Mouse (Mus musculus): Measurements from ENCODE around the gene Cish. TPM values are rescaled to one million over a fixed set of nuclear protein-coding genes. Genes with fewer than 3 reads are reported as not detected.

Cish gene
- polyA plus RNA-seq, 1 experiment from 2014 or later, result 13.7 TPM

- Histone ChIP-seq H3K36me3 (0 out of 2 replicates have a peak, but pooled peaks cover 10% of the 10 kb centered on the region), H3K27me3 (no peaks in the 10 kb centered on the region), H3K4me1 (replicated peaks) (peaks cover 33% of the 10 kb centered on the region), H3K4me2 (no peak overlapping the region), H3K4me3 (no peak overlapping the region), H3K9me3 (no peaks in the 10 kb centered on the region), H3K27ac (replicated peaks) (no peak overlapping the region), H3K9ac (no peak overlapping the region)
- 90% methylated on average over 6 of the region's 6 CpGs for WGBS
- ATAC-seq (ENCODE audit: low FRiP score, low read depth), result no peak
Measured at GRCm38 (mm10) chr9:107334356-107334755, 38.5 kb downstream of the Cish start.

GRCm38 (mm10) chr9:107335046-107335445 is 39.2 kb downstream of the Cish start:
- H3K9ac ChIP-seq, result no peak overlapping the region
- H3K9me3 ChIP-seq, result no peaks in the 10 kb centered on the region
- no peak overlapping the region for H3K4me3 ChIP-seq
- no peak overlapping the region for H3K27ac ChIP-seq (replicated peaks)
- no peak for ATAC-seq (ENCODE audit: low FRiP score, low read depth)
- H3K4me1 ChIP-seq (replicated peaks), result peaks cover 40% of the 10 kb centered on the region
- WGBS, result 92% methylated on average over 5 of the region's 5 CpGs
- 0 out of 2 replicates have a peak, but pooled peaks cover 10% of the 10 kb centered on the region for H3K36me3 ChIP-seq
- no peak overlapping the region for H3K4me2 ChIP-seq
- no peaks in the 10 kb centered on the region for H3K27me3 ChIP-seq

GRCm38 (mm10) chr9:107335909-107336308 is 40.1 kb downstream of the Cish start:
- Histone ChIP-seq H3K27ac (replicated peaks) (no peak overlapping the region), H3K4me1 (replicated peaks) (peaks cover 44% of the 10 kb centered on the region), H3K27me3 (no peaks in the 10 kb centered on the region), H3K9ac (no peak overlapping the region), H3K9me3 (no peaks in the 10 kb centered on the region), H3K36me3 (0 out of 2 replicates have a peak, but pooled peaks cover 7% of the 10 kb centered on the region), H3K4me3 (no peak overlapping the region), H3K4me2 (no peak overlapping the region)
- 14% methylated on average over 5 of the region's 5 CpGs for WGBS
- ATAC-seq (ENCODE audit: low FRiP score, low read depth), result no peak

- 89% methylated on average over 6 of the region's 6 CpGs for WGBS
- Histone ChIP-seq H3K4me2 (no peak overlapping the region), H3K27me3 (no peaks in the 10 kb centered on the region), H3K27ac (replicated peaks) (no peak overlapping the region), H3K4me3 (no peak overlapping the region), H3K4me1 (replicated peaks) (peaks cover 48% of the 10 kb centered on the region), H3K9ac (no peak overlapping the region), H3K9me3 (no peaks in the 10 kb centered on the region), H3K36me3 (0 out of 2 replicates have a peak, but pooled peaks cover 6% of the 10 kb centered on the region)
- ATAC-seq (ENCODE audit: low FRiP score, low read depth), result no peak
Measured at GRCm38 (mm10) chr9:107336386-107336785, 40.6 kb downstream of the Cish start.

- Histone ChIP-seq H3K9ac (peak within 1 kb of the TSS; percentile 73), H3K4me3 (peak within 1 kb of the TSS; percentile 53), H3K4me1 (replicated peaks) (peaks cover 50% of the 10 kb centered on the region), H3K27me3 (no peaks in the 10 kb centered on the region), H3K4me2 (peak within 1 kb of the TSS; percentile 92), H3K27ac (replicated peaks) (peak within 1 kb of the TSS; percentile 79), H3K36me3 (no peaks in the 10 kb centered on the region), H3K9me3 (no peaks in the 10 kb centered on the region)
- WGBS, result 3% methylated on average over 30 of the region's 30 CpGs
- ATAC-seq (ENCODE audit: low FRiP score, low read depth), result peak; percentile 80
Measured at GRCm38 (mm10) chr9:107338172-107338883, 42.5 kb downstream of the Cish start, which contains the start of gene Hemk1. Hemk1 (minus strand) TSS chr9:107338350.

- Histone ChIP-seq H3K27ac (replicated peaks) (peak within 1 kb of the TSS; percentile 84), H3K4me1 (replicated peaks) (peaks cover 50% of the 10 kb centered on the region), H3K9me3 (no peaks in the 10 kb centered on the region), H3K9ac (peak within 1 kb of the TSS; percentile 70), H3K4me2 (peak within 1 kb of the TSS; percentile 92), H3K27me3 (no peaks in the 10 kb centered on the region), H3K4me3 (peak within 1 kb of the TSS; percentile 75), H3K36me3 (no peaks in the 10 kb centered on the region)
- 0% methylated on average over 34 of the region's 34 CpGs for WGBS
- peak; percentile 93 for ATAC-seq (ENCODE audit: low FRiP score, low read depth)
Measured at GRCm38 (mm10) chr9:107340267-107340859, 44.5 kb downstream of the Cish start, which contains the start of gene 6430571L13Rik. 6430571L13Rik (plus strand) TSS chr9:107340602.

GRCm38 (mm10) chr9:107340911-107341645 is 45.3 kb downstream of the Cish start:
- WGBS, result 45% methylated on average over 12 of the region's 12 CpGs
- H3K27ac ChIP-seq (replicated peaks), result peak overlapping the region; percentile 84
- ATAC-seq (ENCODE audit: low FRiP score, low read depth), result no peak
- peak overlapping the region; percentile 75 for H3K4me3 ChIP-seq
- H3K36me3 ChIP-seq, result no peaks in the 10 kb centered on the region
- peaks cover 44% of the 10 kb centered on the region for H3K4me1 ChIP-seq (replicated peaks)
- H3K4me2 ChIP-seq, result peak overlapping the region; percentile 92
- no peaks in the 10 kb centered on the region for H3K27me3 ChIP-seq
- peak overlapping the region; percentile 70 for H3K9ac ChIP-seq
- no peaks in the 10 kb centered on the region for H3K9me3 ChIP-seq

GRCm38 (mm10) chr9:107342201-107342709 is 46.4 kb downstream of the Cish start:
- H3K27ac ChIP-seq (replicated peaks), result no peak overlapping the region
- H3K4me3 ChIP-seq, result no peak overlapping the region

GRCm38 (mm10) chr9:107343146-107343943 is 47.5 kb downstream of the Cish start:
- Histone ChIP-seq H3K9me3 (no peaks in the 10 kb centered on the region), H3K4me3 (no peak overlapping the region), H3K27me3 (no peaks in the 10 kb centered on the region), H3K27ac (replicated peaks) (no peak overlapping the region), H3K36me3 (no peaks in the 10 kb centered on the region), H3K4me2 (no peak overlapping the region), H3K9ac (no peak overlapping the region), H3K4me1 (replicated peaks) (peaks cover 26% of the 10 kb centered on the region)
- WGBS, result 68% methylated on average over 8 of the region's 8 CpGs
- no peak for ATAC-seq (ENCODE audit: low FRiP score, low read depth)

More at GRCm38 (mm10) chr9:107342201-107342709, 46.4 kb downstream of the Cish start:
- Histone ChIP-seq H3K27me3 (no peaks in the 10 kb centered on the region), H3K9ac (no peak overlapping the region), H3K4me2 (no peak overlapping the region), H3K9me3 (no peaks in the 10 kb centered on the region), H3K4me1 (replicated peaks) (peaks cover 33% of the 10 kb centered on the region), H3K36me3 (no peaks in the 10 kb centered on the region)
- no peak for ATAC-seq (ENCODE audit: low FRiP score, low read depth)
- WGBS, result 91% methylated on average over 11 of the region's 11 CpGs

- H3K36me3 ChIP-seq, result no peaks in the 10 kb centered on the region
- 72% methylated on average over 6 of the region's 6 CpGs for WGBS
- no peak overlapping the region for H3K27ac ChIP-seq (replicated peaks)
- no peak overlapping the region for H3K4me2 ChIP-seq
- ATAC-seq (ENCODE audit: low FRiP score, low read depth), result no peak
- peaks cover 20% of the 10 kb centered on the region for H3K4me1 ChIP-seq (replicated peaks)
- H3K9me3 ChIP-seq, result no peaks in the 10 kb centered on the region
- H3K9ac ChIP-seq, result no peak overlapping the region
- no peak overlapping the region for H3K4me3 ChIP-seq
- H3K27me3 ChIP-seq, result no peaks in the 10 kb centered on the region
Measured at GRCm38 (mm10) chr9:107344027-107344426, 48.2 kb downstream of the Cish start.

- ATAC-seq (ENCODE audit: low FRiP score, low read depth), result no peak
- H3K27ac ChIP-seq (replicated peaks), result no peak overlapping the region
- no peaks in the 10 kb centered on the region for H3K27me3 ChIP-seq
- 92% methylated on average over 8 of the region's 8 CpGs for whole genome bisulfite sequencing
- no peak overlapping the region for H3K9ac ChIP-seq
- no peaks in the 10 kb centered on the region for H3K36me3 ChIP-seq
- no peak overlapping the region for H3K4me3 ChIP-seq
- H3K4me1 ChIP-seq (replicated peaks), result peaks cover 4% of the 10 kb centered on the region
- H3K9me3 ChIP-seq, result no peaks in the 10 kb centered on the region
- H3K4me2 ChIP-seq, result no peak overlapping the region
Measured at GRCm38 (mm10) chr9:107346081-107346480, 50.3 kb downstream of the Cish start.
